Mouse (Mus musculus): Measurements from ENCODE around the gene Ywhae. TPM values are rescaled to one million over a fixed set of nuclear protein-coding genes. Genes with fewer than 3 reads are reported as not detected.

Gene Ywhae
- polyA plus RNA-seq, 1 experiment from 2014 or later: 453 TPM

DNA sequence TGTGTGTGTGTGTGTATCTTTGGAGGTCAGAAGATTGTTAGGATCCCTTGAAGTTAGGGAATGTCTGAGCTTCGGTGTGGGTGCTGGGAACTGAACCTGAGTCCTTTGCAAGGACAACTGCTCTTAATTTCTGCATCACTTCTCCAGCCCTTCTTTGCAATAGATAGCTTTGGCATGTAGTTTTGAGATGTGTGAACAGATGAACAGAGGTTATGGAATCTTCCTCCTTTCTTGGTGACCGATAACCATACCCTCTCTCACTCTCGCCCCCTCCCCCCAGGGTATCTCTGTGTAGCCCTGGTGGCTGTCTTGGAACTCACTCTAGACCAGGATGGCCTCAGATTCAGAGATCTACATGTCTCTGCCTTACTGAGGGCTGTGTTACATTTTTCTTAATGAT lies 12.1 kb downstream of the Ywhae start:
- ATAC-seq: no peak
- no peaks in the 10 kb centered on the region for H3K9me3 ChIP-seq (ENCODE audit: low read length)
- no peaks in the 10 kb centered on the region for H3K36me3 ChIP-seq (ENCODE audit: insufficient read depth, low read length)
- H3K9ac ChIP-seq (replicated peaks; ENCODE audit: low read depth): no peak overlapping the region
- no peak for TF ChIP-seq EP300 (IDR thresholded peaks at IDR 0.05)
- no peak for TF ChIP-seq CTCF (IDR thresholded peaks at IDR 0.05)
- WGBS: 92% methylated on average over 3 of the region's 3 CpGs
- H3K4me1 ChIP-seq (ENCODE audit: insufficient read depth, low read depth, low read length): peaks cover 13% of the 10 kb centered on the region; the same call in 1 of the 2 replicates
- H3K27me3 ChIP-seq (replicated peaks; ENCODE audit: insufficient read depth, low read length): no peaks in the 10 kb centered on the region
- no peak for DNase-seq (ENCODE audit: low spot score)
- H3K4me3 ChIP-seq (ENCODE audit: low read depth, low read length): no peak overlapping the region
- H3K4me2 ChIP-seq (replicated peaks; ENCODE audit: low read depth, low read length): no peak overlapping the region
- H3K27ac ChIP-seq (ENCODE audit: low read length): no peak overlapping the region

- no peaks in the 10 kb centered on the region for H3K36me3 ChIP-seq (ENCODE audit: insufficient read depth, low read length)
- H3K4me2 ChIP-seq (replicated peaks; ENCODE audit: low read depth, low read length): no peak overlapping the region
- H3K4me1 ChIP-seq (ENCODE audit: insufficient read depth, low read depth, low read length): no peaks in the 10 kb centered on the region; the same call in 1 of the 2 replicates
- WGBS: 66% methylated on average over 1 of the region's 1 CpGs
- H3K9ac ChIP-seq (replicated peaks; ENCODE audit: low read depth): no peak overlapping the region
- ATAC-seq: no peak
- no peak overlapping the region for H3K27ac ChIP-seq (ENCODE audit: low read length)
- no peak overlapping the region for H3K4me3 ChIP-seq (ENCODE audit: low read depth, low read length)
- H3K9me3 ChIP-seq (ENCODE audit: low read length): no peaks in the 10 kb centered on the region
- no peak for DNase-seq (ENCODE audit: low spot score)
- TF ChIP-seq CTCF (IDR thresholded peaks at IDR 0.05) (peak; percentile 31), EP300 (IDR thresholded peaks at IDR 0.05) (no peak)
- H3K27me3 ChIP-seq (replicated peaks; ENCODE audit: insufficient read depth, low read length): no peaks in the 10 kb centered on the region
Measured at GRCm38 (mm10) chr11:75750537-75750936, 17.9 kb downstream of the Ywhae start.

- no peak overlapping the region for H3K9ac ChIP-seq (replicated peaks; ENCODE audit: low read depth)
- H3K27ac ChIP-seq (ENCODE audit: low read length): no peak overlapping the region
- no peak overlapping the region for H3K4me3 ChIP-seq (ENCODE audit: low read depth, low read length)
- no peaks in the 10 kb centered on the region for H3K36me3 ChIP-seq (ENCODE audit: insufficient read depth, low read length)
- no peaks in the 10 kb centered on the region; the same call in 1 of the 2 replicates for H3K4me1 ChIP-seq (ENCODE audit: insufficient read depth, low read depth, low read length)
- H3K9me3 ChIP-seq (ENCODE audit: low read length): no peaks in the 10 kb centered on the region
- ATAC-seq (no peak), DNase-seq (ENCODE audit: low spot score) (peak; percentile 52)
- no peaks in the 10 kb centered on the region for H3K27me3 ChIP-seq (replicated peaks; ENCODE audit: insufficient read depth, low read length)
- H3K4me2 ChIP-seq (replicated peaks; ENCODE audit: low read depth, low read length): no peak overlapping the region
- TF ChIP-seq EP300 (IDR thresholded peaks at IDR 0.05) (no peak), CTCF (IDR thresholded peaks at IDR 0.05) (peak; percentile 43)
- WGBS: 62% methylated on average over 4 of the region's 4 CpGs
Measured at GRCm38 (mm10) chr11:75751082-75751481, 18.4 kb downstream of the Ywhae start.

DNA sequence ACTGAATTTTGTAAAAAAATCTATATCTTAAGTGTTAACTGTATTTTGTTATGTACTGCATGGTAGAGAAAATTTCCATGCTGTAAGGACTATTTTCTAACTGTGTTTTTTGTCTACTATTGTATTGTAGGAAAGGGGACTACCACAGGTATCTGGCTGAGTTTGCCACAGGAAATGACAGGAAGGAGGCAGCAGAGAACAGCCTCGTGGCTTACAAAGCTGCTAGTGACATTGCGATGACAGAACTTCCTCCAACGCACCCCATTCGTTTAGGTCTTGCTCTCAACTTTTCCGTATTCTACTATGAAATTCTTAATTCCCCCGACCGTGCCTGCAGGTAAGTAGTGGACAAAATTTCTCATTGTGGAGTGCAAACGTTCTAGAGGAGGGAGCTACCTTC lies 24.0 kb downstream of the Ywhae start:
- H3K27ac ChIP-seq (ENCODE audit: low read length): no peak overlapping the region
- no peak overlapping the region for H3K4me2 ChIP-seq (replicated peaks; ENCODE audit: low read depth, low read length)
- DNase-seq (ENCODE audit: low spot score) (no peak), ATAC-seq (no peak)
- no peaks in the 10 kb centered on the region for H3K4me1 ChIP-seq (ENCODE audit: insufficient read depth, low read depth, low read length)
- TF ChIP-seq EP300 (IDR thresholded peaks at IDR 0.05): no peak
- no peak for TF ChIP-seq CTCF (IDR thresholded peaks at IDR 0.05)
- no peaks in the 10 kb centered on the region for H3K9me3 ChIP-seq (ENCODE audit: low read length)
- WGBS: 68% methylated on average over 8 of the region's 8 CpGs
- no peak overlapping the region for H3K9ac ChIP-seq (replicated peaks; ENCODE audit: low read depth)
- no peak overlapping the region for H3K4me3 ChIP-seq (ENCODE audit: low read depth, low read length)
- H3K36me3 ChIP-seq (ENCODE audit: insufficient read depth, low read length): peaks cover 24% of the 10 kb centered on the region
- no peaks in the 10 kb centered on the region for H3K27me3 ChIP-seq (replicated peaks; ENCODE audit: insufficient read depth, low read length)

GRCm38 (mm10) chr11:75758553-75758952 lies 25.9 kb downstream of the Ywhae start:
- no peak for ATAC-seq
- DNase-seq (ENCODE audit: low spot score): no peak
- no peak overlapping the region for H3K4me3 ChIP-seq (ENCODE audit: low read depth, low read length)
- H3K9me3 ChIP-seq (ENCODE audit: low read length): no peaks in the 10 kb centered on the region
- H3K4me2 ChIP-seq (replicated peaks; ENCODE audit: low read depth, low read length): no peak overlapping the region
- H3K36me3 ChIP-seq (ENCODE audit: insufficient read depth, low read length): peaks cover 24% of the 10 kb centered on the region
- no peaks in the 10 kb centered on the region for H3K27me3 ChIP-seq (replicated peaks; ENCODE audit: insufficient read depth, low read length)
- no peak for TF ChIP-seq EP300 (IDR thresholded peaks at IDR 0.05)
- H3K9ac ChIP-seq (replicated peaks; ENCODE audit: low read depth): no peak overlapping the region
- 93% methylated on average over 1 of the region's 1 CpGs for WGBS
- H3K4me1 ChIP-seq (ENCODE audit: insufficient read depth, low read depth, low read length): no peaks in the 10 kb centered on the region
- no peak overlapping the region for H3K27ac ChIP-seq (ENCODE audit: low read length)

GRCm38 (mm10) chr11:75760785-75761184 lies 28.1 kb downstream of the Ywhae start:
- ATAC-seq: no peak
- DNase-seq (ENCODE audit: low spot score): no peak
- Histone ChIP-seq H3K9ac (replicated peaks; ENCODE audit: low read depth) (no peak overlapping the region), H3K36me3 (ENCODE audit: insufficient read depth, low read length) (peaks cover 24% of the 10 kb centered on the region), H3K4me2 (replicated peaks; ENCODE audit: low read depth, low read length) (no peak overlapping the region), H3K4me1 (ENCODE audit: insufficient read depth, low read depth, low read length) (no peaks in the 10 kb centered on the region), H3K4me3 (ENCODE audit: low read depth, low read length) (no peak overlapping the region), H3K27ac (ENCODE audit: low read length) (no peak overlapping the region), H3K9me3 (ENCODE audit: low read length) (no peaks in the 10 kb centered on the region), H3K27me3 (replicated peaks; ENCODE audit: insufficient read depth, low read length) (no peaks in the 10 kb centered on the region)
- 91% methylated on average over 5 of the region's 5 CpGs for WGBS
- TF ChIP-seq CTCF (IDR thresholded peaks at IDR 0.05): no peak
- no peak for TF ChIP-seq EP300 (IDR thresholded peaks at IDR 0.05)

GRCm38 (mm10) chr11:75762708-75763107 lies 30.0 kb downstream of the Ywhae start:
- H3K4me3 ChIP-seq (ENCODE audit: low read depth, low read length): no peak overlapping the region
- DNase-seq (ENCODE audit: low spot score): no peak
- peak; percentile 23 for ATAC-seq
- no peak overlapping the region for H3K4me2 ChIP-seq (replicated peaks; ENCODE audit: low read depth, low read length)
- H3K27ac ChIP-seq (ENCODE audit: low read length): no peak overlapping the region
- no peak overlapping the region for H3K9ac ChIP-seq (replicated peaks; ENCODE audit: low read depth)
- no peaks in the 10 kb centered on the region for H3K9me3 ChIP-seq (ENCODE audit: low read length)
- no peaks in the 10 kb centered on the region for H3K27me3 ChIP-seq (replicated peaks; ENCODE audit: insufficient read depth, low read length)
- TF ChIP-seq CTCF (IDR thresholded peaks at IDR 0.05) (no peak), EP300 (IDR thresholded peaks at IDR 0.05) (no peak)
- no peaks in the 10 kb centered on the region for H3K4me1 ChIP-seq (ENCODE audit: insufficient read depth, low read depth, low read length)
- 65% methylated on average over 2 of the region's 2 CpGs for WGBS
- peaks cover 22% of the 10 kb centered on the region for H3K36me3 ChIP-seq (ENCODE audit: insufficient read depth, low read length)
